Mouse (Mus musculus) megakaryocyte, embryonic 14.5 days (primary cell): ENCODE data around the gene Hivep3. TPM values are rescaled to one million over a fixed set of nuclear protein-coding genes. Genes with fewer than 3 reads are reported as not detected.

ENCODE experiments used
- H3K27me3 ChIP-seq: replicated peaks from 2 replicates; pipeline ENCODE3; 2012; ENCODE audit warnings: inconsistent platforms
- H3K36me3 ChIP-seq: replicated peaks from 2 replicates; pipeline ENCODE3; 2012; ENCODE audit warnings: low read length, inconsistent platforms, mixed read lengths
- H3K4me1 ChIP-seq: 2 replicates; pipeline ENCODE4 v1.6.1; 2012; ENCODE audit warnings: inconsistent platforms
- H3K4me3 ChIP-seq: replicated peaks from 2 replicates; pipeline ENCODE3; 2012; ENCODE audit warnings: moderate library complexity, mild to moderate bottlenecking, inconsistent platforms
- H3K9me3 ChIP-seq: 2 replicates; pipeline ENCODE4 v1.6.1; 2012; ENCODE audit warnings: inconsistent platforms
- FLI1 ChIP-seq: IDR thresholded peaks from 2 replicates; pipeline ENCODE4 v1.6.1; 2012; ENCODE audit warnings: low read length, inconsistent platforms, mixed read lengths
- GATA1 ChIP-seq: IDR thresholded peaks from 3 replicates; pipeline ENCODE4 v1.6.1; 2012; ENCODE audit warnings: mixed read lengths, low read length, inconsistent platforms, borderline replicate concordance
- polyA plus RNA-seq: library from polyadenylated mRNA; stranded (reverse); fragments of >175 nt; gene quantifications from 2 replicates; pipeline ENCODE4 v1.2.3, GENCODE M21; 2012; ENCODE audit warnings: low replicate concordance; ENCODE audit not compliant: insufficient read depth

The Hivep3 gene
- polyA plus RNA-seq, 1 experiment, result 10.4 TPM

- Histone ChIP-seq H3K4me1 (peaks cover 46% of the 10 kb centered on the region), H3K4me3 (no peak overlapping the region), H3K9me3 (no peaks in the 10 kb centered on the region), H3K27me3 (peaks cover 97% of the 10 kb centered on the region), H3K36me3 (no peaks in the 10 kb centered on the region)
- TF ChIP-seq FLI1, result no peak
Observed at GRCm38 (mm10) chr4:119990841-119991240, 257.3 kb downstream of the Hivep3 start.

GRCm38 (mm10) chr4:119991758-119992157 is 258.2 kb downstream of the Hivep3 start:
- H3K36me3 ChIP-seq, result no peaks in the 10 kb centered on the region
- H3K4me3 ChIP-seq, result no peak overlapping the region
- TF ChIP-seq GATA1 (no peak), FLI1 (no peak)
- H3K27me3 ChIP-seq, result peaks cover 88% of the 10 kb centered on the region
- H3K4me1 ChIP-seq, result peaks cover 40% of the 10 kb centered on the region; the same call in 1 of the 2 replicates
- no peaks in the 10 kb centered on the region for H3K9me3 ChIP-seq

DNA sequence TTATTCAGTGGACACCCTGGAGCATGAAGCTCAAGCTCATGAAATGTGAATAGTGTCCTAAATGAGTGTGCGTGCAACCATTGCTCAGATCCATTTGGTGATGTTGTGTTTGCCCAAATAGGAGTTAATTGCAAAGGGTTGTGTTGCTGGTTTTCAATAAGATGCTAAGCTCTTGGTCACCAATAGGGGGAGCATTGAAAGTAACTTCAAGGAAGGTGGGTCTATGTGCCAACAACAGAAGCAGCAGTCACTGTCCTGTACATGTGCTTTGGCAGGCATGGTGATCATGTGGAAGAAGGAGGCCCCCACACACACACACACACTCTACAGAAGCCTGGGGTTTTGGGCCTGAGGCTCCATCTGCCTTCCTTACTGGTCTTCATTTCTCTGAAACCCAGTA is 262.8 kb downstream of the Hivep3 start:
- no peaks in the 10 kb centered on the region for H3K9me3 ChIP-seq

DNA sequence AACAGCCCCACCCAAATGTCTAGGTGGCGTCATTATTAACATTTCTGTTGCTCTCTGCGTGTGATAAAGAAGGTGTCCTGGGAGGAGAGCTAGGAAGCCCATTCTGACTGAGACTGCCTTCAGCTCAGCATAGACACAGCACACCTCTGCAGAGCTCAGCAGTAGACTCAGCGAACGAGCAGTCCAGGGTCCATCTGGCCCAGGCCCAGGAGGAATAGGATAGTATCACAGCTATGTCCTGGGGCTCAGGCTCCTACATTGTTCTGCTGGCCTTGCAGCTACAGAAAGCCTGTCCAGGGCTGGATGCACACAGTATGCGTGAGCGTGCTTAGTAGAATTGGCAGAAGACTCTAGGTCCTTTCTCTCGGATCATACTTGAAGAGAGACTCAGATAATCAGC is 263.8 kb downstream of the Hivep3 start:
- Histone ChIP-seq H3K4me1 (peaks cover 15% of the 10 kb centered on the region), H3K9me3 (no peaks in the 10 kb centered on the region), H3K36me3 (no peaks in the 10 kb centered on the region), H3K27me3 (peaks cover 71% of the 10 kb centered on the region), H3K4me3 (no peak overlapping the region)
- TF ChIP-seq GATA1 (no peak), FLI1 (no peak)

More for the DNA sequence above, 262.8 kb downstream of the Hivep3 start:
- Histone ChIP-seq H3K36me3 (no peaks in the 10 kb centered on the region), H3K4me1 (peaks cover 25% of the 10 kb centered on the region), H3K27me3 (peaks cover 76% of the 10 kb centered on the region), H3K4me3 (no peak overlapping the region)
- no peak for TF ChIP-seq GATA1
- no peak for TF ChIP-seq FLI1

GRCm38 (mm10) chr4:119998911-119999310 is 265.3 kb downstream of the Hivep3 start:
- Histone ChIP-seq H3K36me3 (no peaks in the 10 kb centered on the region), H3K4me3 (no peak overlapping the region), H3K4me1 (peaks cover 18% of the 10 kb centered on the region), H3K9me3 (no peaks in the 10 kb centered on the region), H3K27me3 (peaks cover 66% of the 10 kb centered on the region)
- no peak for TF ChIP-seq FLI1
- TF ChIP-seq GATA1, result no peak

- Histone ChIP-seq H3K36me3 (no peaks in the 10 kb centered on the region), H3K4me1 (peaks cover 20% of the 10 kb centered on the region)
- TF ChIP-seq FLI1 (no peak), GATA1 (no peak)
Observed at GRCm38 (mm10) chr4:120000881-120001280, 267.3 kb downstream of the Hivep3 start.

DNA sequence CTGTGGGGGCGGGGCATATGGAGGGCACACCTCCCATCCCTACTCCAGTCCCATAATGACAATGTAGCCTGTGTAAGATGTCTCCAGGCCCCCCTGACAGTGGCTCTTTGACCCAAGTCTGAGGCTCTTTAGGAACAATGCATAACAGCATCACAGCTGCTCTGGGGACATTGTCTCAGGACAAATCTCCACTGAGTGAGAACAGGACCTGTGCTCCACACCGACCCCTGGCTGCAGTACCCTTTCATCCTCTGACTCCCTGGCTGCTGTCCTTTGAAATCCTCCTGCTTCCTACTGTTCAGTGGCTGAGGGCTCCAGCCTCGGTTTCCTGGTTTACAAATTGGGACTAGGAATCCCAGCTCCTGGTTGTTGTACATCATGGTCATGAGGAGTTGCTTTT is 269.4 kb downstream of the Hivep3 start:
- no peaks in the 10 kb centered on the region for H3K9me3 ChIP-seq
- TF ChIP-seq GATA1, result no peak
- TF ChIP-seq FLI1, result no peak
- peaks cover 41% of the 10 kb centered on the region for H3K4me1 ChIP-seq

More at GRCm38 (mm10) chr4:120000881-120001280, 267.3 kb downstream of the Hivep3 start:
- Histone ChIP-seq H3K4me3 (no peak overlapping the region), H3K27me3 (peaks cover 60% of the 10 kb centered on the region), H3K9me3 (no peaks in the 10 kb centered on the region)

DNA sequence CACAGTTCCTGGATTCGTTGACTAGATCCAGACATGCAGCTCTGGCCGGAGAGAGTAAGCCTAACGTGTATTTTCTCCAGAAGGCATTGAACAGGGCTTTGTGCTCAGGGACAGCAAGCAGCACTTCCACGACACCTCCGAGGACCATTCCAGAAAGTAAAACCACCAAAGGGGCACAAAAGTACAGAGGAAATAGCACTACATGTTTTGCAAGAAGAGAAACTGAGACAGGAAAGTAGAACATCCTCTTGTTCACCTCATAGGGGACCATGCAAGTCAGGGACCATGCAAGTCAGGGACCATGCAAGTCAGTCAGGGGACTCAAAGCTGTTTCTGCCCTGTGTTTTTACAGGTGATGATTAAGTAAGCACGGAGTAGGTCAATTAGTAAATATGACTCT is 272.5 kb downstream of the Hivep3 start:
- H3K9me3 ChIP-seq, result no peaks in the 10 kb centered on the region

More for the DNA sequence above, 269.4 kb downstream of the Hivep3 start:
- Histone ChIP-seq H3K36me3 (no peaks in the 10 kb centered on the region), H3K27me3 (peaks cover 56% of the 10 kb centered on the region), H3K4me3 (no peak overlapping the region)

DNA sequence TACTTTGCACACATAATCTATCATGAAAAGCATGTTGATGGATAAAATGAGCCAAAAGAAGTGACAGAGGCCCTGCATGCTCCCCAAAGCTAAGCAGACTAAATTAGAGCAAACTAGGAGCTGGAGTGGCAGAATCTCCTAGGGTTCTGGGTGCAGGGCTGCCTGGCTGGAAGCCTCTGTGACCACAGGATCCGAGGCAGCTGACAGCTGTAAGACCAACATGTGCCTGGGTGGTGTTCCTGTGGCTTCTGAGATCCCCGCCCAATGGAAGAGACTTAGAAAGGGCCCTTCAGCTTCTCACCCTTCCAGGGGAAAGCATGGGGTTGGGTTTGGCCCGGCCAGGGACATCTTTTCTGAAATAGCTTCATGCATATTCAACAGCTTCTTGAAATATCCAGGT is 274.3 kb downstream of the Hivep3 start:
- Histone ChIP-seq H3K4me3 (no peak overlapping the region), H3K9me3 (no peaks in the 10 kb centered on the region), H3K36me3 (no peaks in the 10 kb centered on the region), H3K27me3 (peaks cover 71% of the 10 kb centered on the region), H3K4me1 (peaks cover 66% of the 10 kb centered on the region)
- TF ChIP-seq FLI1, result no peak
- TF ChIP-seq GATA1, result no peak

More for the DNA sequence above, 272.5 kb downstream of the Hivep3 start:
- no peak for TF ChIP-seq FLI1
- TF ChIP-seq GATA1, result no peak
- Histone ChIP-seq H3K4me1 (peaks cover 58% of the 10 kb centered on the region), H3K27me3 (peaks cover 62% of the 10 kb centered on the region), H3K4me3 (no peak overlapping the region), H3K36me3 (no peaks in the 10 kb centered on the region)

DNA sequence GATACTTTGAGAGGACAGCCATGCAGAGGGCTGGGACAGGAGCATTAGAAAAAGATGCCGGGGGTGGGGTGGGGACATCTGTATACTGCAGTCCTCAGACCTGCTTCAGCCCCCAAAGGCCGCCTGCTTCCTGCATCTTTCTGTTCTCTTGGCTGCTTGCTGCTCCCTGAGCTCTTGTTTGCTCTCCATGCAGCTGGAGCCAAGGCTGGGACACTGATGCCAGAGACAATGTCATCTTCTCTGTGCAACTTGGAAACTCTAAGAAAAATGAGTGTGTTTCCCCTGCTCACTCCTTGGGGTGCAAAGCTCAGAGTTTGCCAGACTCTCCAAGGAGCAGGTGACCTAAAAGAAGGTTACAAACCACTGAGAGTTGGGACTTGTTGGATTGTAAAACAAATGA is 275.6 kb downstream of the Hivep3 start:
- Histone ChIP-seq H3K27me3 (peaks cover 75% of the 10 kb centered on the region), H3K4me1 (peaks cover 64% of the 10 kb centered on the region), H3K36me3 (no peaks in the 10 kb centered on the region), H3K9me3 (no peaks in the 10 kb centered on the region), H3K4me3 (no peak overlapping the region)
- TF ChIP-seq GATA1 (no peak), FLI1 (no peak)

- no peak for TF ChIP-seq GATA1
- TF ChIP-seq FLI1, result no peak
- H3K9me3 ChIP-seq, result no peaks in the 10 kb centered on the region
- peaks cover 85% of the 10 kb centered on the region for H3K27me3 ChIP-seq
- peak overlapping the region; percentile 25 for H3K4me3 ChIP-seq
- H3K36me3 ChIP-seq, result no peaks in the 10 kb centered on the region
- peaks cover 57% of the 10 kb centered on the region for H3K4me1 ChIP-seq
Observed at GRCm38 (mm10) chr4:120011788-120012187, 278.2 kb downstream of the Hivep3 start.
